ENCODE assay signal across 11 mouse cellular contexts in genomic region chr3:109251716-109252115, GRCm38 (mm10).
DNase-seq lines count a peak whose midpoint lies in the region; ATAC-seq and TF ChIP-seq lines count a peak whose summit lies in the region.
"Had no signal": no experiment of that assay in that cellular context is flagged by ENCODE, and none has a peak within 500 bp of the region (broad histone marks: within the 10 kb centered on the region; RNA-seq: fewer than 3 reads in every experiment).

No protein-coding gene starts in this region.

- intact Hi-C loops in gastrocnemius, adult 2 months (cut with DNase I), result no loop called here

- no peak overlapping the region for H3K4me3 ChIP-seq in gastrocnemius, adult 2 months
- no peak overlapping the region for H3K4me3 ChIP-seq in heart, embryonic 11.5 days (ENCODE audit: low read depth, low read length)
- H3K4me3 ChIP-seq in lung, postnatal 0 days (ENCODE audit: low read depth, low read length), result no peak overlapping the region
- H3K4me3 ChIP-seq: myocyte had no signal

- TF ChIP-seq EP300 in lung, postnatal 0 days (IDR thresholded peaks at IDR 0.05), result peak; percentile 32; the same call in 1 of the 2 replicates

- no peaks in the 10 kb centered on the region for H3K9me3 ChIP-seq in heart, embryonic 11.5 days (replicated peaks; ENCODE audit: control insufficient read depth, low read length)
- no peaks in the 10 kb centered on the region for H3K9me3 ChIP-seq in lung, postnatal 0 days (ENCODE audit: low read length)

- peak; percentile 50; the same call in 1 of the 2 replicates for ATAC-seq in heart, embryonic 11.5 days (replicated peaks; ENCODE audit: insufficient number of reproducible peaks, low FRiP score, low TSS enrichment)
- ATAC-seq in lung, postnatal 0 days, result peak; percentile 72
- ATAC-seq: inflammation-experienced regulatory T-cells, adult 6 months had no signal

- no peak overlapping the region for H3K9ac ChIP-seq in heart, embryonic 11.5 days (ENCODE audit: low read depth, low read length)
- H3K9ac ChIP-seq in lung, postnatal 0 days (replicated peaks; ENCODE audit: low read depth), result no peak overlapping the region

- H3K27ac ChIP-seq in gastrocnemius, adult 2 months, result peak overlapping the region; percentile 38; the same call in 1 of the 2 replicates
- H3K27ac ChIP-seq in heart, embryonic 11.5 days (ENCODE audit: low read depth, low read length), result 0 out of 2 replicates have a peak overlapping the region, but pooled peaks have one; percentile 41
- no peak overlapping the region for H3K27ac ChIP-seq in lung, postnatal 0 days (ENCODE audit: low read length)

- no peak for TF ChIP-seq CTCF in gastrocnemius, adult 2 months (IDR thresholded peaks at IDR 0.05)
- TF ChIP-seq CTCF in lung, postnatal 0 days (IDR thresholded peaks at IDR 0.05), result no peak

- no peaks in the 10 kb centered on the region for H3K27me3 ChIP-seq in heart, embryonic 11.5 days (ENCODE audit: control insufficient read depth, insufficient read depth, low read length)
- H3K27me3 ChIP-seq in lung, postnatal 0 days (replicated peaks; ENCODE audit: insufficient read depth, low read length), result no peaks in the 10 kb centered on the region

- peaks cover 25% of the 10 kb centered on the region for H3K4me1 ChIP-seq in heart, embryonic 11.5 days (ENCODE audit: control insufficient read depth, insufficient read depth, low read length)
- H3K4me1 ChIP-seq in lung, postnatal 0 days (ENCODE audit: insufficient read depth, low read depth, low read length), result no peaks in the 10 kb centered on the region

- DNase-seq in gastrocnemius, adult 2 months, result no peak
- no peak for DNase-seq in gastrocnemius, adult 18-20 months (ENCODE audit: low spot score)
- DNase-seq in MEL-GATA-1-ER (ENCODE audit: extremely low read depth, low read depth), result peak; percentile 84
- DNase-seq in lung, postnatal 0 days (ENCODE audit: low spot score), result peak; percentile 49
- DNase-seq in cerebellum, postnatal 36 days, result no peak
- no peak for DNase-seq in cerebellum, postnatal 10 days
- no peak for DNase-seq in adrenal gland, postnatal 4 days (ENCODE audit: low spot score in 2 of 2)
- DNase-seq: cerebellum, adult 11 months had no signal

- H3K4me2 ChIP-seq in heart, embryonic 11.5 days, result no peak overlapping the region
- no peak overlapping the region for H3K4me2 ChIP-seq in lung, postnatal 0 days (replicated peaks; ENCODE audit: low read depth, low read length)

- 17% methylated on average over 1 of the region's 1 CpGs for WGBS in heart, embryonic 11.5 days (ENCODE audit: insufficient replicate concordance)
- 42% methylated on average over 1 of the region's 1 CpGs for WGBS in lung, postnatal 0 days

- H3K36me3 ChIP-seq in heart, embryonic 11.5 days (ENCODE audit: control insufficient read depth, insufficient read depth, low read length), result no peaks in the 10 kb centered on the region
- H3K36me3 ChIP-seq in lung, postnatal 0 days (ENCODE audit: insufficient read depth, low read length), result no peaks in the 10 kb centered on the region

Comparison
In these comparisons a context has a peak if more than half of its experiments do, and no peak if none do; other contexts are left out.
1. DNase-seq: peak in MEL-GATA-1-ER (single experiment) and lung, postnatal 0 days (single experiment); none in gastrocnemius, adult 2 months (single experiment), gastrocnemius, adult 18-20 months (single experiment), cerebellum, postnatal 36 days (0 of 2), cerebellum, postnatal 10 days (0 of 2) and adrenal gland, postnatal 4 days (0 of 2).